In genomic region chr5:117278809-117279668, GRCm38 (mm10) we compare ENCODE assay signal across 10 mouse cellular contexts. TPM values are rescaled to one million over a fixed set of nuclear protein-coding genes. Genes with fewer than 3 reads are reported as not detected.
DNase-seq lines count a peak whose midpoint lies in the region; ATAC-seq and TF ChIP-seq lines count a peak whose summit lies in the region.
"Had no signal": no experiment of that assay in that cellular context is flagged by ENCODE, and none has a peak within 500 bp of the region (broad histone marks: within the 10 kb centered on the region; RNA-seq: fewer than 3 reads in every experiment).

No protein-coding gene starts in this region.

- no peak for ATAC-seq in kidney, embryonic 14.5 days (ENCODE audit: low FRiP score, low TSS enrichment)
- peak; percentile 24; the same call in 1 of the 2 replicates for ATAC-seq in intestine, embryonic 14.5 days (replicated peaks; ENCODE audit: low FRiP score, low TSS enrichment, low read depth)
- peak; percentile 92 for ATAC-seq in liver, postnatal 0 days
- peak; percentile 91 for ATAC-seq in stomach, postnatal 0 days (ENCODE audit: low FRiP score, low TSS enrichment)
- no peak for ATAC-seq in midbrain, embryonic 16.5 days

- no peak for TF ChIP-seq POLR2A in kidney, adult 2 months (IDR thresholded peaks at IDR 0.05; ENCODE audit: low read depth, low read length)
- no peak for TF ChIP-seq POLR2A in cerebellum, adult 2 months (IDR thresholded peaks at IDR 0.05; ENCODE audit: borderline replicate concordance, insufficient read depth, low read length)

- H3K4me2 ChIP-seq in kidney, embryonic 14.5 days (replicated peaks; ENCODE audit: low read depth, low read length): no peak overlapping the region
- no peak overlapping the region for H3K4me2 ChIP-seq in intestine, embryonic 14.5 days (ENCODE audit: low read length)
- peak overlapping the region; percentile 14; the same call in 1 of the 2 replicates for H3K4me2 ChIP-seq in liver, postnatal 0 days (ENCODE audit: low read depth, low read length)
- no peak overlapping the region for H3K4me2 ChIP-seq in stomach, postnatal 0 days (replicated peaks; ENCODE audit: low read depth)
- H3K4me2 ChIP-seq in midbrain, embryonic 16.5 days (ENCODE audit: low read length): no peak overlapping the region

- no peak for TF ChIP-seq CTCF in kidney, adult 2 months (conservative IDR thresholded peaks at IDR 0.05; ENCODE audit: insufficient read depth, insufficient read length, low read depth, low read length)
- TF ChIP-seq CTCF in liver, postnatal 0 days (IDR thresholded peaks at IDR 0.05; ENCODE audit: low read depth): no peak
- TF ChIP-seq CTCF in stomach, postnatal 0 days (IDR thresholded peaks at IDR 0.05; ENCODE audit: low read depth): no peak
- no peak for TF ChIP-seq CTCF in cerebellum, adult 2 months (IDR thresholded peaks at IDR 0.05; ENCODE audit: borderline replicate concordance, insufficient read depth, low read depth, low read length)

- H3K9me3 ChIP-seq in kidney, embryonic 14.5 days (ENCODE audit: control insufficient read depth, low read length): no peaks in the 10 kb centered on the region
- no peaks in the 10 kb centered on the region for H3K9me3 ChIP-seq in intestine, embryonic 14.5 days (ENCODE audit: control insufficient read depth, low read length)
- H3K9me3 ChIP-seq in liver, postnatal 0 days (ENCODE audit: low read length): no peaks in the 10 kb centered on the region
- H3K9me3 ChIP-seq in stomach, postnatal 0 days (ENCODE audit: control insufficient read depth, low read length): no peaks in the 10 kb centered on the region
- H3K9me3 ChIP-seq in midbrain, embryonic 16.5 days (replicated peaks; ENCODE audit: control insufficient read depth, low read length, poor library complexity, severe bottlenecking): no peaks in the 10 kb centered on the region

- WGBS in kidney, adult 2 months: 42% methylated on average over 15 of the region's 15 CpGs
- WGBS in kidney, embryonic 14.5 days: 86% methylated on average over 15 of the region's 15 CpGs
- WGBS in intestine, embryonic 14.5 days: 81% methylated on average over 15 of the region's 15 CpGs
- WGBS in liver, postnatal 0 days (ENCODE audit: insufficient replicate concordance): 67% methylated on average over 15 of the region's 15 CpGs
- 55% methylated on average over 15 of the region's 15 CpGs for WGBS in stomach, postnatal 0 days
- WGBS in midbrain, embryonic 16.5 days: 93% methylated on average over 15 of the region's 15 CpGs
- 81% methylated on average over 15 of the region's 15 CpGs for WGBS in cerebellum, adult 2 months

- peaks cover 8% of the 10 kb centered on the region; the same call in 1 of the 2 replicates for H3K4me1 ChIP-seq in kidney, adult 2 months (ENCODE audit: control insufficient read depth, insufficient read depth, low read length)
- H3K4me1 ChIP-seq in kidney, embryonic 14.5 days (ENCODE audit: control insufficient read depth, insufficient read depth, low read length): 0 out of 2 replicates have a peak, but pooled peaks cover 3% of the 10 kb centered on the region
- no peaks in the 10 kb centered on the region for H3K4me1 ChIP-seq in intestine, embryonic 14.5 days (replicated peaks; ENCODE audit: control insufficient read depth, insufficient read depth, low read length)
- H3K4me1 ChIP-seq in liver, postnatal 0 days (ENCODE audit: insufficient read depth): no peaks in the 10 kb centered on the region
- no peaks in the 10 kb centered on the region for H3K4me1 ChIP-seq in stomach, postnatal 0 days (replicated peaks; ENCODE audit: control insufficient read depth, insufficient read depth)
- H3K4me1 ChIP-seq in midbrain, embryonic 16.5 days (ENCODE audit: control insufficient read depth, insufficient read depth, low read length): no peaks in the 10 kb centered on the region
- no peaks in the 10 kb centered on the region for H3K4me1 ChIP-seq in cerebellum, adult 2 months (ENCODE audit: control insufficient read depth, insufficient read depth, low read length)

- no peak overlapping the region for H3K9ac ChIP-seq in kidney, embryonic 14.5 days (ENCODE audit: low read depth, low read length)
- H3K9ac ChIP-seq in intestine, embryonic 14.5 days (ENCODE audit: low read length): no peak overlapping the region
- H3K9ac ChIP-seq in liver, postnatal 0 days (replicated peaks): no peak overlapping the region
- no peak overlapping the region for H3K9ac ChIP-seq in stomach, postnatal 0 days (ENCODE audit: low read length)
- H3K9ac ChIP-seq in midbrain, embryonic 16.5 days (ENCODE audit: low read depth, low read length): no peak overlapping the region

- no peaks in the 10 kb centered on the region for H3K27me3 ChIP-seq in kidney, adult 2 months (replicated peaks; ENCODE audit: control insufficient read depth, insufficient read depth, low read length)
- H3K27me3 ChIP-seq in kidney, embryonic 14.5 days (ENCODE audit: control insufficient read depth, insufficient read depth, low read length): no peaks in the 10 kb centered on the region
- no peaks in the 10 kb centered on the region for H3K27me3 ChIP-seq in intestine, embryonic 14.5 days (replicated peaks; ENCODE audit: control insufficient read depth, insufficient read depth, low read length)
- H3K27me3 ChIP-seq in liver, postnatal 0 days (ENCODE audit: insufficient read depth, low read length): no peaks in the 10 kb centered on the region
- no peaks in the 10 kb centered on the region for H3K27me3 ChIP-seq in stomach, postnatal 0 days (ENCODE audit: control insufficient read depth, insufficient read depth, low read length)
- no peaks in the 10 kb centered on the region for H3K27me3 ChIP-seq in midbrain, embryonic 16.5 days (ENCODE audit: control insufficient read depth, insufficient read depth, low read depth, low read length)
- no peaks in the 10 kb centered on the region for H3K27me3 ChIP-seq in cerebellum, adult 2 months (ENCODE audit: control insufficient read depth, insufficient read depth, low read length)

- TF ChIP-seq EP300 in liver, postnatal 0 days (IDR thresholded peaks at IDR 0.05; ENCODE audit: low read depth): no peak
- TF ChIP-seq EP300 in stomach, postnatal 0 days (optimal IDR thresholded peaks at IDR 0.05): no peak

- H3K36me3 ChIP-seq in kidney, adult 2 months (ENCODE audit: control insufficient read depth, insufficient read depth, low read length): no peaks in the 10 kb centered on the region
- peaks cover 26% of the 10 kb centered on the region for H3K36me3 ChIP-seq in kidney, embryonic 14.5 days (ENCODE audit: control insufficient read depth, insufficient read depth, low read length)
- H3K36me3 ChIP-seq in intestine, embryonic 14.5 days (ENCODE audit: control insufficient read depth, insufficient read depth, low read length): peaks cover 28% of the 10 kb centered on the region
- peaks cover 4% of the 10 kb centered on the region for H3K36me3 ChIP-seq in liver, postnatal 0 days (replicated peaks; ENCODE audit: insufficient read depth, low read length)
- peaks cover 4% of the 10 kb centered on the region for H3K36me3 ChIP-seq in stomach, postnatal 0 days (ENCODE audit: control insufficient read depth, insufficient read depth, low read length)
- H3K36me3 ChIP-seq in midbrain, embryonic 16.5 days (ENCODE audit: control insufficient read depth, insufficient read depth, low read length): peaks cover 21% of the 10 kb centered on the region

- DNase-seq in kidney, adult 2 months: peak; percentile 93
- DNase-seq in intestine, embryonic 14.5 days (ENCODE audit: low spot score): no peak
- DNase-seq in liver, postnatal 0 days: peak; percentile 81
- peak; percentile 94 for DNase-seq in stomach, postnatal 0 days (ENCODE audit: low spot score)
- DNase-seq in cerebellum, postnatal 36 days: no peak
- DNase-seq in cerebellum, adult 2 months: no peak
- DNase-seq: right cerebral cortex, postnatal 4 days; thymus, postnatal 4 days had no signal

- H3K4me3 ChIP-seq in kidney, adult 2 months (ENCODE audit: insufficient read depth, low read depth, low read length): no peak overlapping the region
- H3K4me3 ChIP-seq in kidney, embryonic 14.5 days (ENCODE audit: low read length): no peak overlapping the region
- H3K4me3 ChIP-seq in intestine, embryonic 14.5 days (ENCODE audit: low read depth, low read length): no peak overlapping the region
- no peak overlapping the region for H3K4me3 ChIP-seq in liver, postnatal 0 days (ENCODE audit: low read depth, low read length)
- H3K4me3 ChIP-seq in stomach, postnatal 0 days (ENCODE audit: low read depth, low read length): no peak overlapping the region
- H3K4me3 ChIP-seq in midbrain, embryonic 16.5 days (ENCODE audit: low read depth, low read length): no peak overlapping the region
- H3K4me3 ChIP-seq in cerebellum, adult 2 months (replicated peaks; ENCODE audit: insufficient read depth, low read depth, low read length): no peak overlapping the region

- peak overlapping the region; percentile 65 for H3K27ac ChIP-seq in kidney, adult 2 months (ENCODE audit: insufficient read depth, low read depth, low read length)
- no peak overlapping the region for H3K27ac ChIP-seq in kidney, embryonic 14.5 days (ENCODE audit: low read depth, low read length)
- H3K27ac ChIP-seq in intestine, embryonic 14.5 days (ENCODE audit: low read depth): no peak overlapping the region
- H3K27ac ChIP-seq in liver, postnatal 0 days (ENCODE audit: low read depth): peak overlapping the region; percentile 79
- peak overlapping the region; percentile 88 for H3K27ac ChIP-seq in stomach, postnatal 0 days (replicated peaks)
- H3K27ac ChIP-seq in midbrain, embryonic 16.5 days (ENCODE audit: low read length): no peak overlapping the region
- no peak overlapping the region for H3K27ac ChIP-seq in cerebellum, adult 2 months (ENCODE audit: insufficient read depth, low read length)

RNA-seq across cellular contexts. Expression of gene Pebp1, which starts 8.4 kb away (rescaled TPM):
- polyA plus RNA-seq in kidney, adult 2 months (2012; rRNA removed): 909 and 1,151 TPM in 2 replicates
- 710 and 781 TPM in 2 replicates for polyA plus RNA-seq in kidney, embryonic 14.5 days (2014; fragmentation: Nextera tagmentation; extraction: Ambion mirVana)
- polyA plus RNA-seq in intestine, embryonic 14.5 days (2014; fragmentation: Nextera tagmentation; extraction: Ambion mirVana): 747 and 803 TPM in 2 replicates
- 120 and 129 TPM in 2 replicates for polyA plus RNA-seq in liver, postnatal 0 days (2015; fragmentation: Nextera tagmentation; extraction: Ambion mirVana)
- polyA plus RNA-seq in stomach, postnatal 0 days (2015; fragmentation: Nextera tagmentation; extraction: Ambion mirVana): 394 and 400 TPM in 2 replicates
- polyA plus RNA-seq in midbrain, embryonic 16.5 days (2015; fragmentation: Nextera tagmentation; extraction: Ambion mirVana): 1,070 and 1,134 TPM in 2 replicates
- 792 and 833 TPM in 2 replicates for polyA plus RNA-seq in cerebellum, adult 2 months (2012; rRNA removed)

RNA-seq across cellular contexts. Expression of gene Vsig10, which starts 39.8 kb away (rescaled TPM):
- 17.2 and 20.8 TPM in 2 replicates for polyA plus RNA-seq in kidney, adult 2 months (2012; rRNA removed)
- 7.4 and 9.0 TPM in 2 replicates for polyA plus RNA-seq in kidney, embryonic 14.5 days (2014; fragmentation: Nextera tagmentation; extraction: Ambion mirVana)
- polyA plus RNA-seq in intestine, embryonic 14.5 days (2014; fragmentation: Nextera tagmentation; extraction: Ambion mirVana): 10.0 and 10.9 TPM in 2 replicates
- polyA plus RNA-seq in liver, postnatal 0 days (2015; fragmentation: Nextera tagmentation; extraction: Ambion mirVana): 2.1 and 2.9 TPM in 2 replicates
- 9.9 and 13.0 TPM in 2 replicates for polyA plus RNA-seq in stomach, postnatal 0 days (2015; fragmentation: Nextera tagmentation; extraction: Ambion mirVana)
- polyA plus RNA-seq in midbrain, embryonic 16.5 days (2015; fragmentation: Nextera tagmentation; extraction: Ambion mirVana): 1.1 and 1.8 TPM in 2 replicates
- 3.7 and 3.9 TPM in 2 replicates for polyA plus RNA-seq in cerebellum, adult 2 months (2012; rRNA removed)

Comparison
In these comparisons a context has a peak if more than half of its experiments do, and no peak if none do; other contexts are left out.
1. H3K27ac ChIP-seq: peak in kidney, adult 2 months (single experiment), liver, postnatal 0 days (single experiment) and stomach, postnatal 0 days (single experiment); none in kidney, embryonic 14.5 days (single experiment), intestine, embryonic 14.5 days (single experiment), midbrain, embryonic 16.5 days (single experiment) and cerebellum, adult 2 months (single experiment).
2. DNase-seq: peak in kidney, adult 2 months (single experiment), liver, postnatal 0 days (single experiment) and stomach, postnatal 0 days (single experiment); none in intestine, embryonic 14.5 days (single experiment), cerebellum, postnatal 36 days (0 of 2) and cerebellum, adult 2 months (0 of 2).
3. ATAC-seq: peak in intestine, embryonic 14.5 days (single experiment), liver, postnatal 0 days (single experiment) and stomach, postnatal 0 days (single experiment); none in kidney, embryonic 14.5 days (single experiment) and midbrain, embryonic 16.5 days (single experiment).